Mouse (Mus musculus): ENCODE measurements around the gene Hpn. TPM values are rescaled to one million over a fixed set of nuclear protein-coding genes. Genes with fewer than 3 reads are reported as not detected.
A peak's percentile ranks its signal among the peaks of the same experiment; 100 is the strongest.

The Hpn gene
- total RNA-seq, 2 experiments from 2014 or later, result 1.9 to 3.9 TPM

DNA sequence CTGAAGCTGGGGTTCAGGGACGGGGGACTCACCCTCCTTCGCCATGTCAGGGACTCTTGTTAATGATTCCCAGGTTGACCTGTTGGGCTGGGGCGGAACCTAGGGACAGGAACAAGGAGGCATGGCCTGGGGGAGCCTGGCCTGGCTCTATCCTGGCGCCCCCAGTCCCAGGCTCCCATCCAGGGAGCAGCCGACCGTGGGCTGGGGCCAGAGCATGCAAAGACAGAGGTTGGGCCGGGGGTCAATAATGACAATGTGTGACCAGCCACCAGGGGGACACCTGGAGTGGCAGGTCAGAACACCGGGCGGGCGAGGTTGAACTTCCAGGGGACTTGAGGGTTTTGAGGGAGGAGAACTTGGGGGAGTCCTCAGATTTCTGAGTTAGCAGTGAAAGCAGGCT is 444 bp downstream of the Hpn start:
- intact Hi-C loops (cut with DNase I), result no loop called here
- no peak for DNase-seq

DNA sequence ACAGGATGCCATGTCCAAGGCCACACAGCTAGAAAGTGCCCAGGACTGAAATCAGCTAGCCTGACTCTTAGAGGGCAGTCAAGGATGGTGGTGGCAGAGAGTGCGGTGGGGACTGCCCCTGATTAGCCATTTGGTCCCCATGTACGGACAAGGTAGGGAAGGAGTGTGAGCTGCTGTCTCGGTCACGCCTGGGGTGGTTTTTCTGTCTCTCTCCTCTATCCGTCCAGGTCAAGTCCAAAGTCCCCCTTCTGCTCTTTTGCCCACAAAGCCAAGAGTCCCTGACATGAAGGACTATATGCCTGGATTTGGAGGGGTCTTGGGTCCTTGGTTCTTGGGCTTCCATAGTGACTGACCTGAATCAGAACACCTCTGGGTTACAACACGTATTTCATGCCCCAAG is 1.3 kb downstream of the Hpn start:
- intact Hi-C loops (cut with DNase I), result no loop called here
- DNase-seq, result no peak

DNA sequence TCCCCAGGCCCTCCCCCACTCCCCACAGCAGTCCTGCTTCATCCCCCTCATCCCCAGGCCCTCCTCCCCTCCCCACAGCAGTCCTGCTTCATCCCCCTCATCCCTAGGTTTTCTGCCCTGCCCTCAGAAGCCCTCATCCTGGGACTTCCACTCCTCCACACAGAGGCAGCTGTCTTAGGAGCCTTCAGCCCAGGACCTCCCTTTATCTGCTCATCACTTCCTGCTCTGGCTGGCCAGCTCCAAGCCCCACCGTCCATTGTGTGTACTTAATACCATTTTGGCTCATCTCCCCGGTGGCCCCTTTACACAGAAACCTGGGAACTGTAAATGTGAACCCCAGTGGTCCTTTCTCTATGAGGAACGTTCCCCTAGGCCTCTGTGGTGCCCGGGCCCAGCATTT is 3.1 kb downstream of the Hpn start:
- DNase-seq, result no peak
- intact Hi-C loops (cut with DNase I), result no loop called here

DNA sequence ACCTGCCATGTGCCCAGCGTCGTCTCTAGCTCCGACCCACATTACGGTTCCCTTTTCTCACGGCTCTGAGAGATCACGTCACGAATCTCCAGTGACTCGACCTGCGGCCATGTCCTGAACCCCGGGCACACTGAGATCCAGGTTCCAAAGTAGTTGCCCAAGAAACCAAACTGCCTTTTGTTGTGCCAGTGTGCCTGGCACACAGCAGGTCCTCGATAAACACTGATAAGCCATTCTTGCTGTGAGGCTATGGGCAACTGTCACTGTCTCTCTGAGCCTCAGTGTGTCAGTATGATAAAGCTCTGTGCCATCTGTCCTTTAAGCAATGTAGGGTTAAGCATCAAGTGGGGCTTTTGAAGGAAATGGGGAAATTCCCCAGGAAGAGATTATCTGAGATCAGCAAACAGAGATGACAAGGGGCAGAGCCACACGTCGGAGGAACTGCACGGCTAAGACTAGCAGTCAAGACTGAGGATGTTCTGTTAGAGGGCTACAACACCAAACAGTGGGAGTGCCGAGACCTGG is 4.2 kb downstream of the Hpn start:
- no peak for DNase-seq
- intact Hi-C loops (cut with DNase I), result no loop called here

DNA sequence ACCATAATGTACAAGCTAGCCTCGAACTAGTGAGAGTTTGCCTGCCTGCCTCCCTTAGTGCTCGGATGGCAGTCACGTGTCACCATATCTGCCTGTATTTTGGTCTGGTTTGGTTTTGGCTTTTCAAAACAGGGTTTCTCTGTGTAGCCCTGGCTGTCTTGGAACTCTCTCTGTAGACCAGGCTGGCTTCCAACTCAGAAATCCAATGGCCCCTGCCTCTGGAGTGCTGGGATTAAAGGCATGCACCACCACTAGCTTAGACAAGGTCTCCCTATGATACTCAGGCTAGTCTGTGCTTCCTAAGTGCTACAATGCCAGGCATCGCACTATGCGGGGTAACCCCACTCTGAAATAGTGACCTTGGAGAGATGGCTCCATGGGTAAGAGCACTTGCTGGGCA is 5.3 kb downstream of the Hpn start:
- intact Hi-C loops (cut with DNase I), result no loop called here
- DNase-seq, result no peak

DNA sequence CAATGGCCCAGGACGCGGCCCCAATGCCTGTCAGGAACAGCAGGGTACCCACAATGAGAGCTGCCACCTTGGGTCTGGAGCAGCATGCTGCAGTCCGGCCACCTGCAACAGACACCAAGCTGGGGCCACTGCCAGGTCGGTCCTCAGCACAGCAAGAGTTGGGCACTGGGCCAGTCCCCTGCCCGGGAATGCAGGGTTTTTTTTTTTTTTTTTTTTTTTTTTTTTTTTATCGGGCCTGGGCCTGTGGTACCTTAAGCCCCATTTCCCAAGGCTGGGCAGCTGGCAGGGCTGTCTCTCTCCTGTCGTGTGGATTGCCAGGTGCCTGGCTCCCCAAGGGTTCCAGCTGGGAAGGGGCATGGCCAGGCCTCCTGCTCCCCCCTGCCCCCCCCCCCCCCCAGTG is 6.0 kb downstream of the Hpn start:
- intact Hi-C loops (cut with DNase I), result no loop called here
- peak in 1 of 2 experiments; percentile 42 for DNase-seq

DNA sequence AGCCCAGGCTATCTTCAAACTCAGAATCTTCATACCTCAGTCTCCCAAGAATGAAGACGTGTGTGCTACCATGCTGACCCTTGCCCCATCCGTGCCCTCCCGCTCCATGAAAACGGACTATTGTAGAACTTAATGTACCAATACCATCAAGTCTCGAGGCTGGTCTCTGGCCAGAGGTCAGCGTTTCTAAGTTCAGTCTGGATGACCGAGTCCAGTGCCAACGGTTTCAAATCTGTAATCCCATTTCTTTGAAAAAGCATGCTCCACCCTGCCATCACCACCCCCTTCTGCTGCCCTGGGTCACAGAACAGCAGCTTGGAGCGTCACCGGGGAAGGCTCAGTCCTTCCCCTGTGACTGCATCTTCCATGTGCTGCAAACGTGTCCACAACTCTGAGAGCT is 7.3 kb downstream of the Hpn start:
- DNase-seq, result no peak
- intact Hi-C loops (cut with DNase I), result no loop called here

DNA sequence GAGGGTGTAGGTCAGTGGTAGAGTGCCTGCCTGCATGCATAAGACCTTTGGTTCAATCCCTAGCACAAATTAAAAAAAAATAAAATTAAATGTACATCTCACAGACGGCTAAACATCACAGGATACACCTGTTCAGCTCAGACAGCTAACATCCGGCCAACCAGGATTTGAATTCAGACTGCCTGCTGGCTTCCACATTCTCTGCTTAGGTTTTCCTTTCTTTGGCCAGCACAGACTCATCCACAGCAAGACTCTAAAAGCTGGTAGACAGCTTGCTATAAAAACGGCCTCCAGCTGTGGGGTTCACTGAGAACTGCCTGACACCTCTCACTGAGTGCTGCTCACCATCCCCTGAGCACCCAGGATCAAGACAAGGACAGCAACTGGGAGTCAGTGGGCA is 8.9 kb downstream of the Hpn start:
- intact Hi-C loops (cut with DNase I), result no loop called here
- no peak for DNase-seq

DNA sequence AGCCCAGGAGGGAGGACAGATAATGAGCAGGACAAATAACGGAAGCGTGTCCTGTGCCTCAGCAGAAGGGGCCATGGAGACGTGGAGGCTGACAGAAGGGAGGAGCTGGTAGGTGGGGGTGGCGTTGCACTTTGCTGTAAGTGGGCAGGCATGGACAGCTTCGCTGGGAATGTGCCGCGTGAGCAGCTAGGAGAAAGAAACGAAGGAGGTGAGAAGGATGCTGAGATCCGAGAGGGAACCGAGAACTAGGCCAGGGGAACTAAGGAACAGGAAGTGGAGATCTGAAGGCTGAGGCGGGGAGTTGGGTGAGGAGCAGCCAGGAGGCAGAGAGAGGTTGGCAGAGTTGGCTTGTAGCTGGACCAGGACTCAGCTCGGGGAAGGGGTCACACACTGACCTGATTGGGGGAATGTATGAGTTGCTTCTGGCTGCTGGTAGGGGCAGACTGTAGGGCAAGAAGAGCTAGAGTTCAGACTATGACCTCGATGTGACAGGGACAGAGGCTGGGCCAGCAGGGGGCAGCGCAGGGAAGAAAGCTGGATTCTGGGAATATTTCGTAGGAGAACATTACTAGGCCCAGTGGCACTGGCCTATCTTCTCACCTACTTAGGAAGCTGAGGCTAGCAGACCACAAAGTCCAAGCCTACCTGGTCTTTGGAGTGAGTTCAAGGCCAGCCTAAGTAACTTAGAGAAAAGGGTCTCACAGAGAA is 9.9 kb downstream of the Hpn start:
- peak; percentile 76 to 81 for DNase-seq
- intact Hi-C loops (cut with DNase I), result loop anchor here (1.0 kb wide), 1 partner anchor 67 kb away; no protein-coding TSS in a partner anchor

DNA sequence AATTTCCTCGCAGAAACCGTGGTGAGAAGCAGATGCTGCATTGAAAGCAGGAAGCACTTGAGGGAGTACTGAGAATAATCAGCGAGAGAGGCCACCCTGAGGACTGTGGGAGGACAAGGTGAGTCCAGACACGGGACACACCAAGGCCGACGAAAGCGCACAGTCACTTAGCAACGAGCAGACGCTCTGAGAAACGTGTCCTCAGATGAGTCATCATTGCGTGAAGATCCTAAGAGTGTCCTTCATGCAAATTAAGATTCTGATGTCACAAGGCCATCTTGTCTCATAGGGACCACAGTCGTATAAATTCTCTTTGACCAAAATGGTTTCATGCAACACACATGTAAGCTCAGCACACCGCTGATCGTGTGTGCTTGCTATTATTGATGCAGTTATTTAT is 14.3 kb downstream of the Hpn start:
- DNase-seq, result no peak
- intact Hi-C loops (cut with DNase I), result no loop called here

DNA sequence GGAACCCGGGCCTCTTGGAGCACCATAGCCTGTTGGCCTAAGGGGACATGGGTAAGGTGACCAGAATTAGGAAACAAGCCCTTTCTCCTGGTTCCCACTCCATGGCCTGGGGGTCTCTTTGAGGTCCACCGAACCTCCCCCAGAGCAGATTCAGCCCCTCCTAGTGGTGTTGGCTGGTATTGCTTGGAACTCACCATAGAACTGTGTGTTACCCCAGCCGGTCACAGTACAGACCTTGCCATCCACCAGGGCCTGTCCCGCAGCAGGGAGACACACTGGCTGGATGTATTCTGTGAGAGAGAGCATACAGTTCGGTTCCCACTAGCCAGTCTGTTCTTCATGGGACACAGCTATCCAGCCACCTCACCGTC is 15.5 kb downstream of the Hpn start:
- intact Hi-C loops (cut with DNase I), result loop anchor here (5.0 kb wide), 1 partner anchor 127 kb away; the partner anchor contains the start of genes Fam187b and Lsr
- no peak for DNase-seq

DNA sequence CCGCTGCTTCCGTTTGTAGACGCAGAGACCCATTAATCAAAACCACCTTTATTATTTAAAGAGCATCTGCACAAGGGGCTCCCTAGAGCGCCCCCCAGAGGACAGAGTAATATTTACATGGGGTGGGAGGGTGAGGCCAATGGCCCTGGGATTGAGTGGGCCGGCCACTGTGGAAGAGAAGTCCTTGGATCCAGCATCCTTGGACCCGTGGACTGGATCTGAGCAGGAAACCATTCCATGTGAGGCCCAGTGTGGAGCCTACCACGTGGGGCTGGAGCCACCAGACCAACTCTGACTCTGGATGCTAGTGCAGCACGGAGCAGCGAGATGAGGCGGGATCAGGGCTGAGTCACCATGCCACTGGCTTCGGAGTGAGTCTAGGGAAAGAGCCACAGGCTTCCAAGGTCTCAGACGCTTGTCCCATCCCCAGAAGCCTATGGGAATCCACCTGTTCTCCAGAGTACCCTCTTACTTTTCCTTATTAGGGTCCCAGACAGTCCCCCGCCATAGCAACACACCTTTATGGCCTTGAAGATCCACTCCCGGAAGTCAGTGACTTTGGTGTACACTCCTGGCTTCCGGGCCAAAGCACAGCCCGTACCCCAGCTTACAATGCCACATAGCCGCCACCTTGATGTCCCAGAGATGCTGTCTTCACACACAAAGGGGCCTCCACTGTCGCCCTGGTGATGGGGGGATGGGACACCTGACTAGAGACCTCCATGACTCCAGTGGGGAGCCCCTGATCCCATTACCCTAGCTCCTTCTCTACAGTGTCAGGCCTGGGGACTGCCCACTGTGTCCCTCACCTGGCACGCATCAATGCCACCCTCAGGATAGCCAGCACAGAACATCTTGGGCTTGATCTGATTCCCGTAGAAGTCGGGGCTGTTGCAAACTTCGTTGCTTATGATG is 16.1 kb downstream of the Hpn start:
- no peak for DNase-seq
- intact Hi-C loops (cut with DNase I), result loop anchor here (5.0 kb wide), 1 partner anchor 127 kb away; the partner anchor contains the start of genes Fam187b and Lsr

DNA sequence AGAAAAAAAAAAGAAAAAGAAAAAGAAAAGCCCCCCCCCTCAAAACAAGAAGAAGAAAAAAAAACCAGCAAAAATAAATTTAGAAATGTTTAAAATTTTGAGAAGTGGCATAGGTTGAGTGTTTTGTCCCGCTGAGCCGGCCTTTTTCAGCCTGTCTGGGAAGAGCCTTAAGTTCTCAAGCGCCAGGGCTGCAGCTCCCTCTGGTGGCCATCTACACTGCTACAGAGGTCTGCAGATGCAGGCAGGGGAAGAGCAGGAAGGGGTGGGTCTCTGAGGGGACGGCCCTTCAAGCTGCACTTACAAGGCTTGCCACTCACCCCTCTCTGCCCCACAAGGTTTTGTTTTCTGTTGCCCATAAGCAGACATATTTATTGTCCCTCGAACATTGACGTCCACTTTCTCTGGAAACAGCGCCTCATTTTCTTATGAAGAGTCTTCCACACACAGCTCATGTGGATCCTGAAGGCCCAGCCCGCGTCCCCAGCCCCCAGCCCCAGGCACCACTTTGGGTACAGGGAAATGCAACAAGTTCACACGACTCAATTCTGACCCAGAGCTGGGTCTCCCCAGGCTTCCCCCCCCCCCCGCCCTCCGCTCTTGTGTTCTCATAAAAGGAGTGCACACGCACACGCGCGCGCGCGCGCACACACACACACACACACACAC is 17.4 kb downstream of the Hpn start:
- peak; percentile 90 to 95 for DNase-seq
- intact Hi-C loops (cut with DNase I), result loop anchor here (1.0 to 5.0 kb wide), 3 partner anchors 19 to 125 kb away; partner anchors contain the start of genes Fam187b, Lgi4 and Lsr

DNA sequence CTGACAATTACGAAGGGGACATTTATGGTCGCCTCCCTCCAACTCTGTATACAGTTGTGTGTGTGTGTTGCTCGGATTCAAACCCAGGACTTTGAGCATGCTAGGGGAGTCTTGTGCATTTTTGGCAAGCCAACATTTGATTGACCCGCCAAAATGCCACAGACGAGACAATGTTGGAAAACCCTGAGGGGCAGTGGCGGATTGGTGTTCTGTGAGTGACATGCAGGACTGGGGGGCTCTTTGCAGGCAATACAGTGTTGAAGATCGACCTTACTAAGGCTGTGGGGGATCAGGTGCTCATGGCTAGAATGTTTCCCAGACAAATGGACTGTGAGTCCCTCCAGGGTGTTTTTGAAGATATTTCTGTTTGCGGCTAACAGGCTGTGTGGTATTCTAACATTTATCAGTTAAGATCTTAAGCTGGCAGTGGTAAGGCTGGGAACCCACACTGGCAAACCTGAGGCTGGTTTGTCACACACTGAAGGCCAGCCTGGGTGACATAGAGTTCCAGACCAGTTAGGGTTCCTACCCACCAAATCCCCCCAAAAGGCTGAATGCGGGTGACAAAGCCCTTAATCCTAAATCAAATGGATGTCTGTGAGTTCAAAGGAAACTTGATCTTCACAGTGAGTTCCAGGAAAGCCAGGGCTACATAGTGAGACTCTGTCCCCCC is 18.1 kb downstream of the Hpn start:
- DNase-seq, result no peak
- intact Hi-C loops (cut with DNase I), result loop anchor here (1.0 to 5.0 kb wide), 3 partner anchors 18 to 125 kb away; partner anchors contain the start of genes Fam187b, Lgi4 and Lsr

DNA sequence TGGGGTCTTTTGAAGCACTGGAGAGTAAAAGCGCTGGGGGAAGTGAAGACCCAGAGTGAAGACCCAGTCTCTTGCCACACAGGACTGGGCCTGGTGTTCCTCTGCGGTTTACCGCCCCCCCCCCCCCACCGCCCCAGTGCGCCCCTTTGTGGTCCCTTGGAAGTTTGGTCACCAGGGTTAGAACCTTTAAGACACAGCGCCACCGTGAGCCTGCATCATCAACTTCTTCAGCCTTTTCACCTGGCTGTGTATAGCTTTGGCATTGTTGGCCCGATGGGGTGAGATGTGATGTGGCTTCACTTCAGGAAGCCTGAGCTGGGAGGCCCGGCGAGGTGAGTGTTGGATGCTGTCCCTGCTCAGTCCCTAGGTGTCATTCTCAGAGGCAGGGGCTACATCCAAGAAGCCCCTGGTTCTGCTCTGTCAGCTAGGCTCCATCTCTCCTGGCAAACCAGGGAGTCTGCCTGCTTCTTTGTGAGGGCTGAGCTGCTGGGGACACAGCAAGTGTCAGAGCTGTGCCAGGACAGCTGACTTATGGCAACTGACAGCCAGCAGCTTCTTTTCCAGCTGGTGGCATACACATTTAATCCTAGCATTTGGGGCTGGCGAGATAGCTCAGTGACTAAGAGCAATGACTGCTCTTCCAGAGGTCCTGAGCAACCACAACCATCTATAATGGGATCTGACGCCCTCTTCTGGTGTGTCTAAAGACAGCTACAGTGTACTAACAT is 20.2 kb downstream of the Hpn start:
- no peak for DNase-seq
- intact Hi-C loops (cut with DNase I), result loop anchor here (5.0 kb wide), 2 partner anchors 123 to 138 kb away; partner anchors contain the start of genes Fam187b, Lsr and Usf2

DNA sequence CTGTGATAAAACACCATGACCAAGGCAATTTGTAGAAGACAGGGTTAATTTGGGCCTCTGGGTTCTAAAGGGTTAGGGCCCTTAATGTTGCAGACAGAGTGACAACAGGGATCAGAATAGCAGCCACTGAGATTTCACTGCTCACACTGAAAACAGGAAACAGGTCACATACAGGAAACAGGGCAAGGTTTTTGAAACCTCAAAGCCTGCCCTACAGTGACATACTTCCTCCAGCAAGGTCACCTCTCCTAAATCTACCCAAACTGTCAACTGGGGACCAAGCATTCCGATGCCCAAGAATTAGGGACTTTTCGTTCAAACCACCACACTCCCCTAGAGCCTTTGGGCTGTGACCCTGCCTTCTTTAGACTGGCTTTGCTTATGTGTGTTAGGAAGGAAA is 25.4 kb downstream of the Hpn start:
- intact Hi-C loops (cut with DNase I), result loop anchor here (5.0 to 10.0 kb wide), 2 partner anchors 132 to 435 kb away; partner anchors contain the start of genes Rbm42 and Usf2

DNA sequence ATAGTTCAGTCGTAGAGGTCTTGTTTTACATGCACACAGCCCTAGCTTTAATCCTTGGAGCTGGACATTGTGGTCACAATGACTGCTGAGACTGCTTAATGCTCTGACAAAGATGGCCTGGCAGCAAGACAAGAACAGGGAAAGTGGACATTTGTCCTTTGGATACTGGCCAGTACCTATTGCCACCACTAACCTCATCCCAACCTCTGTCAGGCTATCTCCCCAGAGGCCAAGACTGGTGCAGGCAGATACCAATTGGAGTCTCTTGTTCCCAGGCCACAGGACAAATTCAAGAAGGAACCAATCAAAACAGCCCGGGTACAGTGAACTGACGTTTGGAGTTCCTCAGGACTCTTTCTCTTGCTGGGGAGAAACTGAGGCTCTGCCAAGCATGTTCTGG is 26.9 kb downstream of the Hpn start:
- no peak for DNase-seq
- intact Hi-C loops (cut with DNase I), result loop anchor here (10.0 kb wide), 1 partner anchor 433 kb away; the partner anchor contains the start of gene Rbm42

More for the DNA sequence above, 25.4 kb downstream of the Hpn start:
- DNase-seq, result no peak

DNA sequence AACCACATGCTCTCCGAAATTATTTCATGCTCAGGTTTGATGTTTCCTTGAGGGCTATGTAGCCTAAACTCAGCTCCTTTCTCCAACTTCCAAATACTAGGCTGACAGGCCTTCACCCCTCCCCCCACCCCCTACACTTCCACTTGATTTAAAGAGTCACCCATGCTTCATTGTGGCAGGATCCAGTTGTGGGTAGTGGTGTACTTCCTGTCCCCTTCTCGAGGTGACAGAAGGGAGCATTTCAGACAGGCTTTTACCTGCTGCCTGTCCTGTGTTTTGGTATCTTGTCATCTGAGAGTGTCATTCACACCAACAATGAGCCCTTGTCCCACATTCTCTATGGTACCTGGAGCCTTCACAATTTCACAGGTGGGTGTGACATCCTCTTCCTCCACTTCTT is 27.8 kb downstream of the Hpn start:
- DNase-seq, result no peak
- intact Hi-C loops (cut with DNase I), result loop anchor here (10.0 kb wide), 1 partner anchor 432 kb away; the partner anchor contains the start of gene Rbm42

DNA sequence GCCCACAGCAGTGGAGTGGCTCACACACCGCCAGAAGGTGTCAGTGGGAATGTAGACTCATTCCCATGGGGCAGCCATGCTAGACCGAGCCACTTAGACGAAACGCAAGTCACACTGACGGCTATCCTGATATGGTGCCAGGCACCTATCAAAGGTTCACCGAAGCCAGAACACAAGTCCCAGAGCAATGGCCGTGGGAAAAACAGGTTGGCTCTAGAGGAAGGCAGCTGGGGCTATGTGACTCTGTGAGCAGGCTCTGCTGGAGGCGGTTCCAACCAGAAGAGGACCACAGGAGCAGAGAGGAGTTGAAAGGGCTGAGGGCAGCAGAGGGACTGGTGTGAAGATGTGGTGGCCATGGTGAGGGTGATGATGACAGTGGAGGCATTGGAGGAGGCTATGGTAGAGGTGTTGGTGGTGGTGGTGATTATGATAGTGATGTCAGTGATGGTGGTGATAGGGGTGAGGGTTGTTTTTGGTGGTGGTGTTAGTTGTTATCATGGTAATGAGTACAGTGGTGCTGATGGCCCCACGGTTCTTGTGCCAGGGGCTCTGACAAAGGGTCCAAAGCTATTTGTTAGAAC is 28.8 kb downstream of the Hpn start:
- no peak for DNase-seq
- intact Hi-C loops (cut with DNase I), result loop anchor here (10.0 kb wide), 1 partner anchor 431 kb away; the partner anchor contains the start of gene Rbm42

Data from heart, postnatal 36 days (tissue).